Mouse (Mus musculus) kidney, adult 2 months (tissue): ENCODE results near the gene Gm38394.

ENCODE experiments used
- CTCF ChIP-seq: fragments of 200-500 bp; conservative IDR thresholded peaks from 2 replicates; pipeline ENCODE4 v1.5.1; 2011; ENCODE audit warnings: low read depth, mild to moderate bottlenecking, control low read depth, low read length, moderate library complexity, mixed read lengths; ENCODE audit not compliant: insufficient read depth, insufficient read length
- POLR2A ChIP-seq: fragments of 200-500 bp; IDR thresholded peaks from one replicate; pipeline ENCODE4 v1.6.1; 2011; ENCODE audit warnings: low read depth, low read length, control low read depth

DNA sequence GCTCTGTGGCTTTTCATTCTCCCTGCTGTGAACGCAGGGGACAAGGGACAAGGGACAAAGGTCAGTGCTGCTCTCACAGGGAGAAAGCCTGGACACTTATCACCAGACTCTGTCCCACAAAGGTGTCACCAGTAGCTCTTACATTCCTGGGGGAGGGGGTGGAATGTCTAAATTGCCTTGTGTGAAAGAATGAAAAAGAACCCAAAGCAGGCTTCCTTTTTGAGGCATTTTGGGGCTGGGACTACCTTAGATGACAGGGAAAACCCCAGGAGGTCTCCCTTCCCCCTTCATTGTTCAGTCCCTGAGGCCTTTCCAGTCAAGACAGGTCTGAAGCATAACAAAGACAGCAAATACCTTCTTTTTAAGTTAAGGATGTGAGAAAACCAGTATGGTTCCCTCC, 33.2 kb upstream of the Gm38394 start:
- no peak for TF ChIP-seq CTCF
- TF ChIP-seq POLR2A, result no peak
